Mouse (Mus musculus) embryonic facial prominence, embryonic 11.5 days (tissue): ENCODE measurements around the gene Adamts20. TPM values are rescaled to one million over a fixed set of nuclear protein-coding genes. Genes with fewer than 3 reads are reported as not detected.

Experiments used
- ATAC-seq: fragments of 200-750 bp; cut with Nextera tagmentation; replicated peaks from 2 replicates; pipeline ENCODE4 v1.8.0; 2017; ENCODE audit warnings: low read depth; ENCODE audit not compliant: insufficient number of reproducible peaks, low FRiP score, low TSS enrichment
- DNase-seq: peaks from one replicate; pipeline ENCODE4 v3.0.0-alpha.2; 2015; ENCODE audit warnings: low spot score
- H3K27ac ChIP-seq: fragments of 300-500 bp; sonication (generic); replicated peaks from 2 replicates; pipeline ENCODE4 v1.5.1; 2014; ENCODE audit warnings: mild to moderate bottlenecking, low read depth, low read length, control low read depth
- H3K27me3 ChIP-seq: fragments of 300-500 bp; sonication (generic); 2 replicates; pipeline ENCODE4 v1.6.1; 2014; ENCODE audit warnings: mild to moderate bottlenecking, low read length, moderate library complexity, mixed read lengths; ENCODE audit not compliant: control insufficient read depth, insufficient read depth
- H3K36me3 ChIP-seq: fragments of 300-500 bp; sonication (generic); replicated peaks from 2 replicates; pipeline ENCODE4 v1.6.1; 2014; ENCODE audit warnings: low read depth, mild to moderate bottlenecking, low read length, moderate library complexity, mixed read lengths; ENCODE audit not compliant: control insufficient read depth, insufficient read depth
- H3K4me1 ChIP-seq: fragments of 300-500 bp; sonication (generic); 2 replicates; pipeline ENCODE4 v1.6.1; 2014; ENCODE audit warnings: low read length, mixed read lengths; ENCODE audit not compliant: control insufficient read depth, insufficient read depth
- H3K4me2 ChIP-seq: fragments of 300-500 bp; sonication (generic); 2 replicates; pipeline ENCODE4 v1.6.1; 2014; ENCODE audit warnings: low read depth, mild to moderate bottlenecking, control low read depth, low read length, moderate library complexity
- H3K4me3 ChIP-seq: fragments of 300-500 bp; sonication (generic); 2 replicates; pipeline ENCODE4 v1.5.1; 2014; ENCODE audit warnings: low read depth, low read length, control low read depth
- H3K9ac ChIP-seq: fragments of 300-500 bp; sonication (generic); replicated peaks from 2 replicates; pipeline ENCODE4 v1.6.1; 2014; ENCODE audit warnings: mild to moderate bottlenecking, control low read depth, low read length
- H3K9me3 ChIP-seq: fragments of 300-500 bp; sonication (generic); replicated peaks from 2 replicates; pipeline ENCODE4 v1.6.1; 2016; ENCODE audit warnings: mild to moderate bottlenecking, low read length, inconsistent platforms, mixed read lengths; ENCODE audit not compliant: control insufficient read depth
- WGBS: fragments of 180-500 bp; shearing (Covaris S2); extraction: QIAGEN DNeasy Blood & Tissue Kit; methylation state at CpG from one replicate; pipeline ENCODE4 v1.1.7; 2014; 5-methylcytosine and 5-hydroxymethylcytosine counted together
- polyA plus RNA-seq: library from polyadenylated mRNA; unstranded; fragments of >200 nt; fragmentation: Nextera tagmentation; extraction: Ambion mirVana; gene quantifications from 2 replicates; pipeline ENCODE4 v1.2.1, GENCODE M21; 2014

Adamts20 gene
- polyA plus RNA-seq, 1 experiment from 2014 or later: 6.8 TPM

DNA sequence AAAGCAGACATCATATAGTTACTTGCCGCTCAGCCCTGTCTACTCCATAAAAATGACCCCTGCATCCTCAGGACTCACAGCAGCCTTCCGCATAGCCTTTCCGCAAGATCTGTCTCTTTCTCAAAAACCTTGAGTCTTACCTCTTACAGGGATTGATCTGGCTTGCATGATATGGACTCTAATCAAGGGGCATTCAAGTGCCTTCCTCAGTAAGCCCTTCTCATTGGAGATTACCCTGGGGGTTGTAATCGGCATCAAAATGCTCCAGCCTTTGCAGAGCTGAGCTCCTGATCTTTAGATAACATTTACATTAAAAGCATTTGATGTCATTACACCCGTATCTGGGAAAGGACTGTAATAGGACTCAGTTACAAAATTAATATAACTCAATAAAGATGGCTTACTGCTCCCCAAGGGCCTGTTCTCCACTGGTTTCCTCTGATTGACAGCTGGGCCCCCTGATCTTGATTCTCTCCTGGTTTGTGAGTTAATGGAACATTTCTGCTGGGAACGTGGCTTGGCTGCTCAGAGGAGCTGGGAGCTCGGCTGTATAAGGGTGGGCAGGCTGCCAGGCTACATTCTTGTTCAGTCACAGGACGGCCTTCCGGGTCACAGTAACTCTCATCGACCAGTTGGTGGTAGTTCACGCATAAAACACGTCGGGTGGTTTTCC lies 139.6 kb downstream of the Adamts20 start:
- Histone ChIP-seq H3K9ac (no peak overlapping the region), H3K36me3 (no peaks in the 10 kb centered on the region), H3K27ac (no peak overlapping the region), H3K4me1 (no peaks in the 10 kb centered on the region), H3K9me3 (no peaks in the 10 kb centered on the region), H3K4me3 (no peak overlapping the region), H3K27me3 (no peaks in the 10 kb centered on the region), H3K4me2 (no peak overlapping the region)
- ATAC-seq (peak; percentile 75; the same call in 1 of the 2 replicates), DNase-seq (peak; percentile 61)
- WGBS: 50% methylated on average over 13 of the region's 13 CpGs

DNA sequence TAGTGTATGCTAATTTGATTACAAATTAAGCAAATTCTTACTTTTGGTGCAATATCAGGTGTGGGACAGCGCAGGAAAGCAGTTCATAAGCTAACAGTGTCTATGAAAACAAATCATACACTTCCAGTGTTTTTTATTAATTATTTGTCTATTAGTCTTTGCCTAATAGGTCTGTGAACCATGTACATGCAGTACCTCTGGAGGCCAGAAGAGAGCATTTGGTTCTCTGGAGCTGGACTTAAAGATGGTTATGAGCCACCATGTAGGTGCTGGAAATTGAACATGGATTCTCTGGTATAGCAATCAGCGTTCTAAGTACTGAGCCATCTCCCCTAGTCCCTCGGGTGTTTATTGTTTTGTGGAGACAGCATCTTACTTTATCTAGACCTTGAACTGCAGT lies 149.0 kb downstream of the Adamts20 start:
- no peaks in the 10 kb centered on the region for H3K36me3 ChIP-seq

DNA sequence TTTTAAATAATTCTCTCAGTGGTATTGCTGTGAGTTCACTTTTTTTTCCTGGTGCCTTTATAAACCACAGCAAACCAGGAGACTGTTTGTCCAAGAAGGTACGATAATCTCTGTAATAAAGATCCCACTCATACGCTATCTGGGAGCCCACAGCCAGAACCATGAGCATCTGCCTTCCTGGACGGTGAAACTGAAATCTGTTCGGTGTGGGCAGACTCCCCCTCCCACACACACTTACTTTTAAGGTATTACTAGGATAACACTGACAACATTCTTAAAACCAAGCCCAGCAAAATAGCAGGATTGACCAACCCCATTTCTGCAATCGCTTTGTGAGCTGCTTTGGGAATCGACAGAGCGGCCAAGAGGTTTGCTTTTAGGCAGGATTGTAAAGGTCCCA lies 155.5 kb downstream of the Adamts20 start:
- 92% methylated on average over 7 of the region's 7 CpGs for WGBS
- no peak for DNase-seq

More for the DNA sequence above, 149.0 kb downstream of the Adamts20 start:
- H3K27ac ChIP-seq: no peak overlapping the region
- H3K9ac ChIP-seq: no peak overlapping the region
- H3K9me3 ChIP-seq: no peaks in the 10 kb centered on the region
- no peaks in the 10 kb centered on the region for H3K4me1 ChIP-seq
- 87% methylated on average over 3 of the region's 3 CpGs for WGBS
- DNase-seq (no peak), ATAC-seq (no peak)
- no peak overlapping the region for H3K4me2 ChIP-seq
- no peaks in the 10 kb centered on the region for H3K27me3 ChIP-seq
- H3K4me3 ChIP-seq: no peak overlapping the region

DNA sequence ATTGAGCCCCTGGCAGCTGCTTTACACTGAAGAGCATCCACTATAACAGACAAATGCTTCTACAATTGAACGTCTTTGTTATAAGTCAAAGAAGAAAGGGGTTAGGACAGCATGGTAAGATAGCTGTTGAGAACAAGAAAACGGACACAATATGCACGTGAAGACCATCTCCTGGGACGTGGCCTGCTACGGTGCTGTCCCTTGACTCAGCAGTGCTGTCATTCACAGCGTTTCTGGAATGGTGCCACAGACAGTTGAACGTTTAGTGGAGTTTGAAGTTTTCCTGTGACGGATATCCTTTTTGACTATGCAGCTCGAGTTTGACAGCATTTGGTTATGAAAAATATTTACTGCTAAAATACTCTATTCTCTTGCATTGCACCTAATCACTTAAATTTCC lies 157.3 kb downstream of the Adamts20 start:
- Histone ChIP-seq H3K4me1 (no peaks in the 10 kb centered on the region), H3K36me3 (no peaks in the 10 kb centered on the region), H3K4me2 (no peak overlapping the region), H3K9me3 (no peaks in the 10 kb centered on the region), H3K9ac (no peak overlapping the region), H3K4me3 (no peak overlapping the region), H3K27me3 (no peaks in the 10 kb centered on the region), H3K27ac (no peak overlapping the region)
- WGBS: 81% methylated on average over 9 of the region's 9 CpGs
- DNase-seq: no peak
- ATAC-seq: no peak

More for the DNA sequence above, 155.5 kb downstream of the Adamts20 start:
- Histone ChIP-seq H3K9ac (no peak overlapping the region), H3K27ac (no peak overlapping the region), H3K36me3 (no peaks in the 10 kb centered on the region), H3K4me3 (no peak overlapping the region), H3K9me3 (no peaks in the 10 kb centered on the region), H3K4me1 (no peaks in the 10 kb centered on the region), H3K4me2 (no peak overlapping the region), H3K27me3 (no peaks in the 10 kb centered on the region)
- no peak for ATAC-seq

DNA sequence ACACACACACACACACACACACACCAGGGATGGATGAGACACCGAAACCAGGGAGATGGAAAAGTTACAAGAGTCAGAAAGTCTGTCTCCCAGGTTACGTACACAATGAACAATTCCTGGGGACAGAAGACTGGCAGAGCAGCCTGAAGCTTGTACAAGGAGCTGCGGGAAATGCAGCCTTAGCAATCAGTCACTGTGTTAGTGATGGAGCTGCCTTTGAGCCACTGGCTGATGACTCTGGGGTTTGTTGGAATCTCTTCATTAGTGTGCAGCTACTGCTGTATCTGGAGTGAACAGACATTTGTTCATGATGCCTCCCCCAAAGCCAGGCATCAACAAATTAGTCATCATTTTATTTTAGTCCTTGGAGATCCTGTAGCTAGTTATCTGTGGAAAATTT lies 162.1 kb downstream of the Adamts20 start:
- Histone ChIP-seq H3K36me3 (no peaks in the 10 kb centered on the region), H3K4me3 (no peak overlapping the region), H3K4me2 (no peak overlapping the region), H3K4me1 (no peaks in the 10 kb centered on the region), H3K9me3 (no peaks in the 10 kb centered on the region), H3K27me3 (no peaks in the 10 kb centered on the region), H3K9ac (no peak overlapping the region), H3K27ac (no peak overlapping the region)
- DNase-seq (no peak), ATAC-seq (no peak)
- WGBS: 81% methylated on average over 3 of the region's 3 CpGs

DNA sequence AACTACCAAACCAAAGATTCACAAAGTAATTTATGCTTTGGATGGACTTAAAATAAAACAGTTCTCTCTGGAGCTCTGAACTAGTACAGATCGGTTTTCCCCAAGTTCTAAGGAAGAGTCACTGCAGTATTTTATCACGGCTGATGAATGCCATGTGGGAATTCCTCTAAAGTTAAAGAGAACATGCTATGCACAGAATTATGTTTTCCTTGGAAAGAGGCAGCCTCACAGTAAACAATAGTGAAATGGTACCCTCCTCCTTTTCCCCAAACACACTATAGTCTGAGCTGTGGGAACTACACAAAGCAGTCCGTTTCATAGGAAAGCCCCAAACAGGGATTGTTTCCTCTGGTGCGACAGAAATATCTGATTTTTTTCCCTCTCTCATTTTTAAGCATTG lies 171.1 kb downstream of the Adamts20 start:
- H3K27ac ChIP-seq: no peak overlapping the region
- WGBS: 67% methylated on average over 4 of the region's 4 CpGs
- DNase-seq (no peak), ATAC-seq (no peak)
- no peaks in the 10 kb centered on the region for H3K4me1 ChIP-seq
- H3K36me3 ChIP-seq: no peaks in the 10 kb centered on the region
- H3K27me3 ChIP-seq: no peaks in the 10 kb centered on the region
- H3K4me2 ChIP-seq: no peak overlapping the region
- no peak overlapping the region for H3K9ac ChIP-seq
- no peak overlapping the region for H3K4me3 ChIP-seq
- no peaks in the 10 kb centered on the region for H3K9me3 ChIP-seq

DNA sequence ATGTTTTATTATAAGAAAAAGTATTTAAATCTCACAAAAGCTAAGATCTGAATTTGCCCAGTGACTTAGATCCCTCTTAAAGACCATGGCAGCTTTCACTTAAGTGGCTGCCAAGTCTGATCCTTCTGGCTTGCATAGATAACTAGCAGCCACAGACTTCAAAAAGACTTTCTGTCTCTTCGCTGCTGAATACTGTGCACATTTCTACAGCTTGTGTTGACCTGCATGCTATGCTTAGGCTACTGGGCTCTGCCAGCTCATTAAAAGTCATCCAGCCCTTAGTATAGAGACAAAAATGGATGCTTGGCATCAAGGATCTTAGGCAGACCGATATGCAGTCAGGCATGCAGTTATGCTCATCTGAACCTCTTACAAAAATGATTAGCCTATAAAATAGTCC lies 177.2 kb downstream of the Adamts20 start:
- H3K4me1 ChIP-seq: no peaks in the 10 kb centered on the region
- no peak overlapping the region for H3K4me3 ChIP-seq
- ATAC-seq: no peak
- no peaks in the 10 kb centered on the region for H3K27me3 ChIP-seq
- H3K4me2 ChIP-seq: no peak overlapping the region
- no peak overlapping the region for H3K9ac ChIP-seq
- DNase-seq: no peak
- H3K36me3 ChIP-seq: no peaks in the 10 kb centered on the region
- H3K27ac ChIP-seq: no peak overlapping the region
- 93% methylated on average over 2 of the region's 2 CpGs for WGBS
- no peaks in the 10 kb centered on the region for H3K9me3 ChIP-seq

DNA sequence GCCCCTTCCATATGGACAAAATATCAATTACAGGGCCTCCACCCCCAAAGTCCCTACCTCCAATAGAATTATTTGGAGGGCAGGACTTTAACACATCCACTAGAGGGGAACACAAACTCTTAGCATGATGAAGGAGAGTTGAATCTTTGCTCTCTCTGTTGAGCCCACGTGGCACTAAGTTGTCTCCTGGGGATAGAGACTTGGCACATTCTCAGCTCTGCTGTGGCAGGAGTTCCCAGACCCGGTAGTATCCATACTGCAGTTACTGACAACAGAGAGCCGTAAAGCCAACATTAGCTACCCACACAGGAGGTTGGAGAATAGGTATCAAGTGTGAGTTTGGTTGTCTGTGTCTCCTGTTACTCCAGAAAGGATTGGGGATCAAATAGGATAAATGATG lies 177.7 kb downstream of the Adamts20 start:
- Histone ChIP-seq H3K4me3 (no peak overlapping the region), H3K27me3 (no peaks in the 10 kb centered on the region), H3K27ac (no peak overlapping the region), H3K36me3 (no peaks in the 10 kb centered on the region), H3K9ac (no peak overlapping the region), H3K4me1 (no peaks in the 10 kb centered on the region), H3K4me2 (no peak overlapping the region), H3K9me3 (no peaks in the 10 kb centered on the region)
- no peak for DNase-seq
- WGBS: 78% methylated on average over 3 of the region's 3 CpGs
- ATAC-seq: no peak
